Mouse (Mus musculus) 3T3-L1 (cell line): ENCODE results near the gene Akap1.
"Not testable (repeated sequence)": the region's sequence is repeated elsewhere in the genome, so short reads cannot be mapped to it uniquely, and the experiment has no call there.

Source experiments
- DNase-seq: peaks from one replicate; pipeline ENCODE4 v3.0.0-alpha.2; 2015; ENCODE audit warnings: low read depth, low spot score

Akap1 gene

DNA sequence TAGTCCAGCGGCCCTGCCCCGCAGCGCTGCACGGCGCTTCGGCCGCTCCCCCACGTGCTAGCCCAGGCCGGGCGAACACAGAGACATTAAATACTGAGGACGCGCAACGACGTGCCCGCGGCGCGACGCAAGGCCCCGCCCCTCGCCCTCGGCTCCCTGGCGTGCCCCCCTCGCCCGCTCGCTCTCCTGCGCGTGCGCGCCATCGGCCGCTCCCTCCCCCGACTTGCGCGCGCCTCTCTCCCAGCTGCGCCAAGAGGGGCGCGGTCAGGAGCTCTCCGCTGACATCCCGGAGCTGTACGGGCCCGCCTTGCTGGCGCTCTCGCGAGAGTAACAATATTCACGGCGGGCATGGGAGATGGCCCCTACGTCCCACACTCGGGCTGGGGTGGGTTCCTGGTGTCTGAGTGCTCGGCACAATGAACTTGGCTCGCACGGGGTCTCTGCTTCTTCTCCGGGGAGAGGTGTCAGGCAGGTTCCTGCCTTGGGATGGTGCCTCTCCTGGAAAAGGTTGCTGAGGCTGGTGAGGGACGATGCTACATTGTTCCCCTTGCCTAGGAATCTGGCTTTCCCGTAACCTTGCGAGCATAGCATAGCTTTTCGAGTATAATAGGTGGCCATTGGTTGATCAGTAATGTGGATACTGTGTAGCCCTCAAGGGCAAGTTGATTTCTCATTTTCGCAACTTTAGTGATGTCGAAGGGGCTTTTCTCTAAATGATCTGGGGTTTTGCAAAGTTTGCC, at the start of gene Akap1:
Gene Akap1, minus strand, starts transcription at position 129 of the 740 bp plus-strand sequence.
- DNase-seq = peak; percentile 95

DNA sequence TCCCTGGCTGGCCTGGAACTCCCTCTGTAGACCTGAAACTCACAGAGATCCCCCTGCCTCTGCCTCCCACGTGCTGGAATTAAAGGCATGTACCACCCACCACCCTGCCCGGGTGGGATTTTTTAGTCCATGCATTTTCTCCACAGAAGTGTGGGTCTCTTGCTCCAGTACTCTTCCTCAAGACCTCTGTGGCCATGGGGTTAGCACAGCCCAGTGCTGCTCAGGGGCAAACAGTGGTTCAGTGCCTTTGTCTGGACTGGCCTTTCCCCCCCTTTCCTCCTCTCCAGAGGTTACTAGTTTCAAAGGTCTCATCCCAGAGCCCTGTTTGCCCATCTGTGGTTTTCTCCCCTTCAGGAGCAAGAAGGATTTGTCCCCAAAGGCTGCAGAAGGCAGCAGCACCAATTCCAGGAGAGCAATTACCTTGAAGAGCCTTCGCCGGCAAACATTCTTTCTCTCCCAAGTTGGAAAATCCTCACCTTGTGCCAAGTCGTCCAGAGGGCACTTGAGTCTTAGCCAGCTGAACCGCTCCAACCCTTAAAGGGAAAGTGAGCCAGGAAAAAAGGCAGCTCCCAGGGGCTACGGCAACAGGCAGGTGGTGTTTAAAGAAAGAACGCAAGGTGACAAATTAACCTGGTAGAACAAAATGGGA, 45.1 kb upstream of the Akap1 start:
- DNase-seq = peak; percentile 29

DNA sequence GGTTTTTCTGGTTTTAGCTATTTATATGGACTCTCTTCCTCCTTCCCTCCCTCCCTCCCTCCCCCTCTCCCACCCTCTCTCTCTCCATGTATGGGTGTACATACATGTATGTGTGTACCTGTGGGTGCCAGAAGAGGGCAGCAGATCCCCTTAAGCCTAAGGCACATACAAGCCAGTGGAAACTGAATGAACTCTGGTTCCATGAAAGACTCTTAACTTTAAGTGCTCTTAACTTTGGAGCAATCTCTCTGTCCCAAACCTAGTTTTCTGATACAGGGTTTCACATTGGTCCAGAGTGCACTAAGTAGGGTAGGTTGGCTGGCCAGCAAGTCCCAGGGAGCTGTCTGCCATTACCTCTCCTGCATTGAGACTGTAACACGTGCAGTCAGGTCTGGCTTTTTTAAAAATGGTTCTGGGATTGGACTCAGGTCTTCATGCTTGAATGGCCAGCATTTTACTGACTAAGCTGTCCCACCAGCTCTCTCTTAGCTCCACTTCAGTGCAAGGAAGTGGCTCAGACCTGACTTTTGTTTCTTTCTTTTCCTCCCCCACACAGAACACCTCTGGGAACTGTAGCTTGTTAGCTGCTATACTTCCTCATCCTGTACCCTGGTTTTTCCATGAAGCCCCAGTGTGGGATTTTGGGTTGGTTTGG, 44.3 kb upstream of the Akap1 start:
- peak; percentile 57 for DNase-seq

DNA sequence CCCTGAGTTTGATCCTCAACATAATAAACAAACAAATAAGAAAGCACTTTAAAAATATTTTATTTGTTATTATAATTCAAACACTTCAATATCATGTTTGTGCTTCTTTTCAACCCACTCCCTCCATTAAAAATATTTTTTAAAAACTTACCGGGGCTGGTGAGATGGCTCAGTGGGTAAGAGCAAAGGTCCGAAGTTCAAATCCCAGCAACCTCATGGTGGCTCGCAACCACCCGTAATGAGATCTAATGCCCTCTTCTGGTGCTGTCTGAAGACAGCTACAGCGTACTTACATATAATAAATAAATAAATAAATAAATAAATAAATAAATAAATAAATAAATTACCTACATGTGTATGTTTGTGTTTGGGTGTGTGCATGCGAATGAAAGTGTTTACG, 43.5 kb upstream of the Akap1 start:
- no peak for DNase-seq

DNA sequence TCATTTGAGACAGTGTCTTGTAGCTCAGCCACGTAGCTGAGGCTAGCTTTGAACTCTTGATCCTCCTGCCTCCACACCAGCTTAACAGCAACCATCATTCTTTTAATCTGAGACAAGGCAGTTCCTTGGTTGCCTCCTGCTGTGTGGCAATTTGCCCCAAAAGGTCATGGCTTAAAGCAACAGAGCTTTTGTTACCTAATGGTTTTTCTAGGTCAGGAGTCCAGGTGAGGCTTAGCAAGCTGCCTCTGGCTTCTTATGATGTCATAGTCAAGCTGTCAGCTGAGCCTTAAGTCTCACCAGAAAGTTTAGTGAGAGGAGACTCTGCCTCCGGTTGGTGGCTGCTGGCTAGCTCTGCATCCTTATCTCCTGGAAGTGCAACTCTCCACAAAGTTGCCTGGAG, 41.2 kb upstream of the Akap1 start:
- DNase-seq = no peak

DNA sequence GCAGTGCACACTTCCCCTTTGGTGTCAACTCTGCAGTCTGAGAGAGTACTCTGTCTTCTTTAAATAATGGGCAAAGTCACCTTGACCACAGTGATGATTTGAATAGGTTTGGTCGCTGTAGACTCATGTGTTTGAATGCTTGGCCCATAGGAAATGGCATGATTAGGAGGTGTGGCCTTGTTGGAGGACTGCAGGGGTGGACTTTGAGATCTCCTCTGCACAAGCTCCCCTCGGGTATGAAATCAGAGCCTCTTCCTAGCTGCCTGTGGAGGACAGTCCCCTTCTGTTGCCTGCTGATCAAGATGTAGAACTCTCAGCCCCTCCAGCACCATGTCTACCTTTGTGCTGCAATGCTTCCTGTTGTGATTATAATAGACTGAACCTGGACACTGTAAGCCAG, 39.7 kb upstream of the Akap1 start:
- no peak for DNase-seq

DNA sequence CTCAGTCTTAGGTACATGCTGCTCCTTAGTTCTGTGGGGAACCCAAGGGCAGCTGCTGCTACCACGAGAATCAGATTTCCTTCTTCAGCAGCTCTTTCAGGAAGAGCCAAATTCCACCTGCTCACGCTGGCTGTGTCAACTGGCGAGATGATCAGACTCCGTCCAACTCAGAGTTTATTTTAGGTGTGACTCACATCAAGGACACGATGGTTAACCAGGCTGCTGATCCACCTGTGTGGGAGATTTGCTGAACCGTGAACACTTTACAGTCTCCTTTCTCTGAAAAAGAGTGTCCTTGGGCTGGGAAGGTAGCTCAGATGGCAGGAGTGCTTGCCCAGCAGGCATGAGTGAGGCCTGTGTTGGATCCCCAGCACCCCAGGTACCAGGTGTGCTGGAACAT, 38.4 kb upstream of the Akap1 start:
- DNase-seq = no peak

DNA sequence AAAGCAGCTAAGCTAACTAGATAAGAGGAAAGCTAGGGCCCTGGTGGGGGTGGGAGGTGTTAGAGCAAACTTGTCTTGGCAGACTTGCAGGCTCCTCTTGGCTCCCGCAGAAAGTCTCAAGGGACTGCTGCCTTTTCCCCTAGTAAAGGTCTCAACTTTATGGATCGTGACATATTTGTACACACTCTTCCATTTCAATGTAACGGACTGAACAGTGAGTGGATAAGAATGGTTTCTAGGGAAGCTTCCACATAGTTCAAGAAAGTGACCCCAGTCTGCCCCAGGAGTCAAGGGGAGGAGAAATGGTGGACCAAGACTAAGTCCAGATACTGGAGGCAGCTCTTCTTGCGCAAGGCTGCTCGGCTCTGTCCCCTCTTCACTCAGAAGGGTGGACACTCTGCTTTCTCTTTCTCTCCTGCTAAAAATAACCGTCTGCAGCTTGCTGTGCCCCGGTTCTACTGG, 37.0 kb upstream of the Akap1 start:
- DNase-seq = no peak

DNA sequence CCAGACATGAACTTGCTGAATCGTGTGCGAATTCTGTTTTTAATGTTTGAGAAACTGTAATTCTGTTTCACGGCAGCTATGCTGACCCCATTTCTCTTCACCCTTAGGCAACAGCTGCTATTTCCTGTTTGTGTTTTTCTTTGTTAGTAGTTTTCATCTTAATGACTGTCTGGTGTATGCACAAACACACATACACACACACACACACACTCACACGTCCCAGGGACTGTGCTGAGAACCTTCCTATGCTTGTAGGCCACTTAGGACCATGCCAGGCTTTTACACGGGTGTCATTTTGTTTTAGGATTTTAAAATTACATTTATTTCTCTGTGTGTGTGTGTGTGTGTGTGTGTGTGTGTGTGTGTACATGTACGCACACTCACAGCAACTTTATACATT, 35.2 kb upstream of the Akap1 start:
- no peak for DNase-seq

DNA sequence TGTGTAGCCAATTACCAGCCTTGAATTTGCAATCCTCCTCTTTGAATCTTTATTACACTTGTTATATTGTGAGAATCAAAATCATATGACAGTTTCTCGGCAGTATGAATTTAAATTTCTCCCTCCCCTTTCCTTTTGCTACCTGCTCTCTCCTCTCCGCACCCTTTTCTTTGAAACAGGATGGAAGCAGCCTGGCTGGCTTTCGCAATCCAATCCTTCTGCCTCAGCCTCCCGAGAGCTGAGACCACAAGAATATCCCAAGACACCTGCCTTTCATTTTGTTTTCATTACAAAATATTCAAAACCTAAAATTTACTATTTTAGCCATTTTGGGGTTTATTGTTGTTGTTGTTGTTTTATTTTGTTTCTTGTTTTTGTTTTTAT, 34.0 kb upstream of the Akap1 start:
- no peak for DNase-seq

DNA sequence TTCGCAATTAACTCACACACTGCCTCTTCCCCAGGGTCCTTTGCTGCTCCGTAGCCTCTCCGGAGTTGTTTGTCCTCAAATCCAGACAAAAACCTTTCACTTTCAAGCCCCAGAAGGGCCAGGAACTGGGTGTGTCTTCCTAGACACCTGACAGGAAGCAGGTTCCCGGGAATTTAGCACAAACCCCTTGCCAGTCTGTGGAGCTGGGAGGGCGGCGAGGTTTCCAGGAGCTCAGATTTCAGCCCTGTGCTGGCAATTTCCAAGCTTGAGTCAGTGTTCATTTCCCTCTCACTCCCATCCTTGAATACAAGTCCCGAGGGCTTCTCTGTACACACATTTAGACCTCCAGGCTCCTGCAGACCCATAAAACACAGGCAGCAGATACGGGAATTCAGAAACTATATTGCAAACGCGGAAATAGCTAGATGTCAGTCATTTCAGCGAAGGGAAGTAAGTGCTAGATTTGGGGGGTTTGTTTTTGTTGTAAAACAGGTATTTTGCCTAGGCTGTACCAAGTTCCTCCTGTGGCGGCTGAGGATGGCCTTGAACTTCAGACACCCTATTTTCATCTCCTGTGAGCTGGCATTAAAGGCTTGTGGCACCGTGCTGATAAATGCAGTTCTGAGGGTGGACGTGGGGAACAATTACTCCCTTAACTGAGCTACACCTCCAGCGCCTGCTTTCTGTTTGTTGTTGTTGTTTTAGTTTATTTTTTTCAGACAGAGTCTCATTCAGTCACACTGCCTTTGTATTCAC, 33.4 kb upstream of the Akap1 start:
- peak; percentile 25 for DNase-seq

DNA sequence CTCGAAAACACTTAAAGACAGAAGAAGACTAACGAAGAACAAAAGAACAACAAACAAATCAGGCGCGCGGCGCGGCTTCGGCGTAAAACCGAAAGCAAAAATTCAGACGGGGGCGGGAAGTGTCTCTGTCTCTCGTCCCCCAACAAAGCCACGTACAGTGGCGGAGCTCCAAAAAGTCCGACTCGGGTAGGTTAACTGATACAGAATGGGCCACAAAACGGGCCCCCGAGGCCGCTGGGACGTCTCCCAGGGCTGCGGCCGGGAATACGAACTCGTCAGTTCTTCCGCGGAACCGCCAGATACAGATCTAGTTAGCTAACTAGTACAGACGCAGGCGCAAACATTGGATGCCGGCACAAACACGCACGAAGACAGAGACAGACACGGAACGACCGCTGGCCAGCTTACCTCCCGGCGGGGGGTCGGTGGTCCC, 31.4 kb upstream of the Akap1 start:
- not testable (repeated sequence) for DNase-seq

DNA sequence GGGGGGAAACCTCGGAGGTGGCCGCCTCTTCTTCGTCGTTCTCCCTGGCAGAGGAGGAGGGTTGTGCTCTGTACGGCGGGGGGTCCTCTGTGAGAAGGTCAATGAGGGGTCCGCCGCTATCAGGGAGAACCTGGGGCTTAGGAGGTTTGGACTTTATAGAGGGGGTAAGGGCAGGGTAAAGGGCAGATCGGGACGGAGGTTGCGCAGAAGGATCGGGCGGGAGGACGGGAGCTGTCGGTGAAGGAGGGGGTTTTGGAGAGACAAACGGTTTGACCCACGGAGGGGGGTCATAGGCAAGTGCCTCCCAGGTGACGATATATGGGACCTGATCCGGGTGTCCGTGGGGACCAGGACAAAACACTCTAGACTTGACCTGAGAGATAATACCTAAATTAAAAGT, 30.8 kb upstream of the Akap1 start:
- not testable (repeated sequence) for DNase-seq

DNA sequence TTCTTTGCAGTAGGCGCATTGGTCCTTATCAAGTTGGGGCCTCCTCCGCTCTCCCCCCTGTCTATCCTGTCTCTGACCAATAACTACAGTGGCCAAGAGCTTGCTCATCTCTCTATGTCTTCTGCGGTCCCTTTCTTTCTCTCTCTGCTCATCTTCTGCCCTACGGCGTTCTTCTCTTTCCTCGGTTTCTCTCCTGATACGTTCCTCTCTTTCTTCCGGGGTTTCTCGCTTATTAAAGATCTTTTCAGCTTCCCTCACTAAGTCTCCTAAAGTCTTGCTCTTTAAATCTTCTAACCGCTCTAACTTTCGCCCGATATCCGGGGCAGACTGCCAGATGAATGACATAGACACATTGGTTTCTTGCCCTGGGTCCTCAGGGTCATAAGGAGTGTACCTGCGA, 29.9 kb upstream of the Akap1 start:
- not testable (repeated sequence) for DNase-seq

DNA sequence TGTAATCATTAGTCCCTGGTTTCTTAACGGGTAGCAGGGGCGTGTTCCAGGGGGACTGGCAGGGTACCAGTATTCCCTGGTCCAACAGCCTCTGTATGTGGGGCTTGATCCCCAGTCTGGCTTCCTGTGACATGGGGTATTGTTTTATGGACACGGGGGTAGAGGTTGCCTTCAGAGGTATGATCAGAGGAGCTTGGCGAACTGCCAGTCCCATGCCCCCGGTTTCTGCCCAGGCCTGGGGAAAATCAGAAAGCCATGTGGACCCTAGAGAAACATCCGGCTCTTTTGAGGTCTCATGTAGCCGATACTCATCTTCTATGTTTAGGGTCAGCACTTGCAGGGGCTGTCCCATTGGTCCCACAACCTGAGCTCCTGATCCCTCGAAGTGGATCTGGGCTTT, 29.1 kb upstream of the Akap1 start:
- DNase-seq = not testable (repeated sequence)

DNA sequence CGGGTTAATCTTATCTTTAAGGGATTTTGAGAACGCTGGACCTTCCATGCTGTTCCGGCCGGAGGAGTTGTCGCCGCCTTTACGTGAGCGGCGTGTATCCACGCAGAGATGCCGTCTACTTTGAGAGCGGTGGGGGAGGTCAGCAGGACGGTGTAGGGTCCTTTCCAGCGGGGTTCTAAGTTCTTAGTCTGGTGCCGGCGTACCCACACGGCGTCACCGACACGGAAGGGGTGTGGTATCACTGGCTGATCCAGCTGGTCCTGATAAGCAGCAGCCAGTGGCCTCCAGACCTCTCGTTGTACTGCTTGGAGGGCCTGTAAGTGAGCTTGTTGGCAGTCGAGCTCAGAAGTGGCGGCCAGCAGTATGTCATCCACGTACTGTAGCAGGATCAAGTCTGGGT, 28.4 kb upstream of the Akap1 start:
- DNase-seq = not testable (repeated sequence)

DNA sequence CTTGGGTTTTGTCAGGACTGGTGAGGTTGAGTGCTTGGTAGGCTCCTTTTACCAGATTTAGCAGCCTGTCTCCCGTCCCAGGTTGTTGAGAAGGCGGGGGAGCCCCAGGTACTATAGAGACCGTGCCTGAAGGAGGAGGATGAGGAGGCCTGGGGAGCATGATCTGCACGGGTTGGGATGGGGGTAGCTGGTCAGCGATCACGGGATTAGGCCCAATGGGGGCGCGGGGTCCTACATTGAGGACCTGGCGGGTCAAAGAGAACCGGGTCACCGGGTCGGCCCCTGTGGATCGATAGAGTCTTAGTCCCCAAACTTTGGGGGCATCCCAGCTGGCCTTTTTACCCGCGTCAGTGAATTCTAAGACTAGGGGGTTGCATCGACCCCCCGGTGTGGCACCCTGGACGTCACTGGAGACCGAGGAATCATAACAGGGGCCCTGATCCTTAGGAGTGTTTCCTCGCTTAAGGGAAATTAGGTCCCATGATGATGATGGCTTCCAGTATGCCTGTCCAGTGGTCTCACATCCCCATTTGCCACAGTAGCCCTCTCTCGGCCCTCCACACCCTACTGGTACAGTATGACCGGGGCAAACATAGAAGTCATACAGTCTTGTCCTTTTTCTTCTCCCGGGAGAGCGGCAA, 27.7 kb upstream of the Akap1 start:
- DNase-seq = not testable (repeated sequence)

DNA sequence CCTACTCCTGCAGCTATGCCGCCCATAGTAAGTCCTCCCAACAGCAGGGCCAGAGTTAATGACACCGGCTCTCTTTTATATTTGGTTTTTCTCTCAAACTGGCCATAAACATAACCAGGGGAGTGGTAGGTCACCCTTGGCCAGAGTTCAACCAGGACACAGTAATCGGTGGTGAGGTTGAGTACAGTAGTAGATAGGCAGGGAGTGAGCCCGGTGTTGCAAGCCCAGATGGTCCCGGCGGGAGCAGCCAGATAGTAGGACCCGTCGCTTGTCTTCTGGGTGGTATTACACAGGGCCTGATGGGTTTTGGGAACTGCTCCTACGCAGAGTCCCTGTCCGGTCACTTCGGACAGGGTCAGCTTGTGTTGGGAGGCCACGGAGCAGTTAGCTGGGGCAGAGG, 27.1 kb upstream of the Akap1 start:
- not testable (repeated sequence) for DNase-seq

DNA sequence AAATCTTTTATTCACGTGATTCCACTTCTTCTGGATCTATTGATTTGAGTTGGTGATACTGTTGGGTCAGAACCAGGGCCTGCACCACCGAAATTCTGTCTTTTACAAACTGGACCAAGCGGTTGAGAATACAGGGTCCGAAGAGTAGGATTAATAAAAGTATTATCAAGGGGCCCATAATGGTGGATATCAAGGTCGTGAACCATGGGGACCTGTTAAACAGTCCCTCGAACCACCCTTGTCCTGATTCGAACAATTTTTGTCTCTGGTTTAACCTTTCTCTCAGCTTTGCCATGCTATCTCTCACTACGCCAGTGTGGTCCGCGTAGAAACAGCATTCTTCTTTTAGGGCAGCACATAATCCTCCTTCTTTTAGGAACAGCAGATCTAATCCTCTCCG, 26.5 kb upstream of the Akap1 start:
- DNase-seq = not testable (repeated sequence)

DNA sequence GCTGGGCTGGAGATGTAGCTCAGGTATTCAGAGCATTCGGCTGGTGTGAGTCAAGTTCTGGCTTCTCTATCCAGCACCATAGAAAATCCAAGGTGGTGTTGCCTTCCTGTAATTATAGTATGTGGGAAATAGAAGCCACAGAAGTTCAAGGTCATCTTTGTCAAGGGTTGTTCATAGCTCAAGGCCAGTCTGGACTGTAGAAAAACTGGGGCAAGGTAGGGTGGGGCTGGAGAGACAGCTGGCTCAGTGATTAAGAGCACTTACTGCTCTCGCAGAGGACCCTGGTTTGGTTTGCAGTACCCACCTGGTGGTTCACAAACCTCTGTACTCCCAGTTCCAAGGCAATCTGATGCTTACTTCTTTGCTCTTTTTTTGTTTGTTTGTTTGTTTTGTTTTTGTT, 24.6 kb upstream of the Akap1 start:
- DNase-seq = peak; percentile 44

DNA sequence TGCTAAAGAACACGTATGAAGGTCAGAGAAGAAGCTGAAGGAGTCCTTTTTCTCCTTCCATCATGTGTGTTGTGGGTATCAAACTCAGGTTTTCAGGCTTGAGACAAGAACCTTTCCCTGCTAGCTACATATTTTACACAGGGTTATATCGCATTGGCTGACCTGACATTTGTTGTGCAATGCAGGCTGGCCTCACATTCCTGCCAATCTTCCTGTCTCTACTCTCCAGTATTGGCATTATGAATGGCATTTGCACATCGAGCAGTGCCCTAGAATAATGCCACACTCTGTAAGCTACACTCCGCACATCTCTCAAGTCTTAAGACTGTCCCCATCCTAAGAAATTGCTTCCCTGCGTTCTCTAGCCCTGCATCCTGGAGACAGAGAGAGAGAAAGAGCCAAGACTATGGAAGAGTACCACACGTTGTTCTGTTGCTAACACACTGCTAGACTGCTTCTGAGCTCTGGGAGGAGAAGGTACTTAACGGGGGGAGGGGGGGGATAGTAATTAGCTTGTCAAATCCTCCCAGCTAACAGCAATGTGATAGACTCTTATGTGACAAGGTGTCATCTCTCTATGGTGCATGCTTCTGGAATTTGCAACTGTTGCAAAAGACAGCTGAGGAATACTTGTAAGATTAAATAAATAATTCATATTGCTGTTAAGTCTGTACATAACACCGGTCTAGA, 20.1 kb upstream of the Akap1 start:
- DNase-seq = no peak
